Mouse (Mus musculus) G1E (cell line): Measurements from ENCODE around the gene Fzd10.

Experiments used
- CTCF ChIP-seq: IDR thresholded peaks from 2 replicates; pipeline ENCODE4 v1.5.1; 2012; ENCODE audit warnings: low read depth, low read length, inconsistent platforms, mixed read lengths
- GATA1 ChIP-seq: IDR thresholded peaks from 2 replicates; pipeline ENCODE4 v1.6.1; 2012; ENCODE audit warnings: borderline replicate concordance, low read length, inconsistent platforms, mixed read lengths
- GATA2 ChIP-seq: IDR thresholded peaks from 2 replicates; pipeline ENCODE4 v1.6.1; 2012; ENCODE audit warnings: low read depth, low read length, inconsistent platforms, borderline replicate concordance
- POLR2AphosphoS5 ChIP-seq: IDR thresholded peaks from 2 replicates; pipeline ENCODE4 v1.6.1; 2012; ENCODE audit warnings: low read depth, low read length, inconsistent platforms; ENCODE audit not compliant: insufficient replicate concordance
- TAL1 ChIP-seq: conservative IDR thresholded peaks from 2 replicates; pipeline ENCODE4 v1.6.1; 2012; ENCODE audit warnings: low read depth, low read length, inconsistent platforms, mixed read lengths

GRCm38 (mm10) chr5:128627763-128628162, 27.1 kb downstream of the Fzd10 start:
- TF ChIP-seq GATA1, result no peak
- TF ChIP-seq CTCF, result no peak
- TF ChIP-seq TAL1, result no peak
- no peak for TF ChIP-seq GATA2
- no peak for TF ChIP-seq POLR2AphosphoS5
